Mouse (Mus musculus) ES-E14 (cell line): ENCODE measurements around the gene Slc2a3. TPM values are rescaled to one million over a fixed set of nuclear protein-coding genes. Genes with fewer than 3 reads are reported as not detected.
A peak's percentile ranks its signal among the peaks of the same experiment; 100 is the strongest.

Experiments
- DNase-seq: peaks from one replicate; pipeline ENCODE4 v3.0.0-alpha.2; 2013; ENCODE audit warnings: low read depth, low spot score
- H3K27ac ChIP-seq: 2 replicates; pipeline ENCODE4 v1.5.1; 2012; ENCODE audit warnings: low read depth, mild to moderate bottlenecking, low read length, moderate library complexity, mixed read lengths; ENCODE audit not compliant: poor library complexity, insufficient read depth, severe bottlenecking
- H3K36me3 ChIP-seq: 2 replicates; pipeline ENCODE4 v1.6.1; 2012; ENCODE audit warnings: mild to moderate bottlenecking, low read length, moderate library complexity, mixed read lengths; ENCODE audit not compliant: control insufficient read depth, poor library complexity, insufficient read depth, severe bottlenecking
- H3K4me1 ChIP-seq, 2 experiments: fragments of 150-350 bp in 1 of 2; sonication (generic) in 1 of 2; 2 replicates each; pipeline ENCODE4 v1.6.1; 2012; ENCODE audit warnings: low read length in 2 of 2, mild to moderate bottlenecking in 1 of 2, mixed read lengths in 1 of 2; ENCODE audit not compliant: control insufficient read depth in 2 of 2, insufficient read depth in 2 of 2, poor library complexity in 1 of 2
- H3K4me3 ChIP-seq, 2 experiments: fragments of 150-350 bp in 1 of 2; sonication (generic) in 1 of 2; 2 replicates each; pipeline ENCODE4 v1.5.1; 2012; ENCODE audit warnings: low read length in 2 of 2, low read depth in 1 of 2, mild to moderate bottlenecking in 1 of 2, mixed read lengths in 1 of 2; ENCODE audit not compliant: insufficient read depth in 1 of 2, poor library complexity in 1 of 2, severe bottlenecking in 1 of 2
- H3K9ac ChIP-seq: 2 replicates; pipeline ENCODE4 v1.6.1; 2012; ENCODE audit warnings: low read depth, mild to moderate bottlenecking, low read length, mixed read lengths; ENCODE audit not compliant: poor library complexity, insufficient read depth, severe bottlenecking
- H3K9me3 ChIP-seq: fragments of 150-350 bp; sonication (generic); 2 replicates; pipeline ENCODE4 v1.6.1; 2012; ENCODE audit warnings: low read depth, mild to moderate bottlenecking, low read length; ENCODE audit not compliant: control insufficient read depth, insufficient read depth
- CHD2 ChIP-seq: IDR thresholded peaks from 2 replicates; pipeline ENCODE4 v1.6.1; 2014; ENCODE audit warnings: mild to moderate bottlenecking, low read depth, low read length, inconsistent platforms
- HCFC1 ChIP-seq: IDR thresholded peaks from 2 replicates; pipeline ENCODE4 v1.6.1; 2012; ENCODE audit warnings: low read length, inconsistent platforms, borderline replicate concordance; ENCODE audit not compliant: insufficient read depth
- MAFK ChIP-seq: IDR thresholded peaks from 2 replicates; pipeline ENCODE4 v1.6.1; 2014; ENCODE audit warnings: mild to moderate bottlenecking, low read depth, low read length, inconsistent platforms; ENCODE audit not compliant: insufficient read depth
- ZC3H11A ChIP-seq: IDR thresholded peaks from 2 replicates; pipeline ENCODE4 v1.6.1; 2012; ENCODE audit warnings: low read depth, mild to moderate bottlenecking, inconsistent platforms, low read length, borderline replicate concordance
- ZNF384 ChIP-seq: IDR thresholded peaks from 2 replicates; pipeline ENCODE4 v1.6.1; 2012; ENCODE audit warnings: low read depth, low read length, inconsistent platforms
- in situ Hi-C, 2 experiments: fragments of 600-800 bp; cut with MboI; formaldehyde crosslinking; loops; one replicate each; pipeline ENCODE4 v1.15.1; 2025; ENCODE audit warnings: low sequenced_read_pairs in 2 of 2, inconsistent platforms in 1 of 2; ENCODE audit not compliant: unreplicated experiment in 2 of 2
- total RNA-seq: library from RNA; depleted of rRNA; stranded (reverse); fragments of 300-350 nt; gene quantifications from 2 replicates; pipeline ENCODE4 v1.2.3, GENCODE M21; 2012

The Slc2a3 gene
- total RNA-seq, 1 experiment, result 890 TPM

DNA sequence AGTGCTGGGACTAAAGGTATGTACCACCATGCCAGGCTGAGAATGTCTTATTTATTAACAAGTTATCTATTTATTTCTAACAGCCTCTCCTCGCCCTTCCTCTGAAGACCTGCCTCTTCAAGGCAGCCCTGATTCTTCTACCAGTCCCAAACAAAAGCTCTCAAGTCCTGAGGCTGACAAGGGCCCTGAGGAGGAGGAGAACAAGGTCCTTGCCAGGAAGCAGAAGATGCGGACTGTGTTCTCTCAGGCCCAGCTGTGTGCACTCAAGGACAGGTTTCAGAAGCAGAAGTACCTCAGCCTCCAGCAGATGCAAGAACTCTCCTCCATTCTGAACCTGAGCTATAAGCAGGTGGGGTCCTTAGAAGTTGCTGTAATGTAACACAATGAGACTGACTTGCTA, 90.0 kb downstream of the Slc2a3 start:
- Histone ChIP-seq H3K4me3 (no peak overlapping the region; a peak in 1 of 4 replicates), H3K9me3 (no peaks in the 10 kb centered on the region), H3K36me3 (peaks cover 30% of the 10 kb centered on the region), H3K27ac (no peak overlapping the region), H3K9ac (no peak overlapping the region), H3K4me1 (0 out of 4 replicates have a peak, but pooled peaks cover 0 to 2% of the 10 kb centered on the region in 2 experiments)
- no peak for TF ChIP-seq MAFK
- no peak for TF ChIP-seq ZNF384
- no peak for TF ChIP-seq CHD2
- TF ChIP-seq HCFC1, result no peak
- no peak for TF ChIP-seq ZC3H11A
- in situ Hi-C loops, result no loop called here
- no peak for DNase-seq

DNA sequence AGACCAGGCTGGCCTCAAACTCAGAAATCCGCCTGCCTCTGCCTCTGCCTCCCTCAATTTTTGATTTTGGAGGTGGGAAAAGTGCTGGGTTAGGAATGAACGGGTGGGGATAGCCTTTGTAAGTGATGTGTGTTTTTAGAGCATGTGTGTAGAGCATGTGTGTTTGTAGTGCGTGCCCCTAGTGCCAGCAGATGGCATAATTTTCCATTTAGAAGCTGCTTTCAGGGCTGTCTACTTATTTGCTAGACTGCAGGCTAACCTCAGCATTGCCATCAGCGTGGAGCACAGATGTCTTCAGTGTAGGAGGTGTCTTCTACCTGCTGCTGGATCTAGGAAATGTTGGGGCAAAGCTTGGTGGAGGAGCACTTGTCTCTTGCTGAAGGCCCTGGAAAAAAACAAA, 92.6 kb downstream of the Slc2a3 start:
- TF ChIP-seq ZNF384 (no peak), ZC3H11A (no peak), HCFC1 (no peak)

DNA sequence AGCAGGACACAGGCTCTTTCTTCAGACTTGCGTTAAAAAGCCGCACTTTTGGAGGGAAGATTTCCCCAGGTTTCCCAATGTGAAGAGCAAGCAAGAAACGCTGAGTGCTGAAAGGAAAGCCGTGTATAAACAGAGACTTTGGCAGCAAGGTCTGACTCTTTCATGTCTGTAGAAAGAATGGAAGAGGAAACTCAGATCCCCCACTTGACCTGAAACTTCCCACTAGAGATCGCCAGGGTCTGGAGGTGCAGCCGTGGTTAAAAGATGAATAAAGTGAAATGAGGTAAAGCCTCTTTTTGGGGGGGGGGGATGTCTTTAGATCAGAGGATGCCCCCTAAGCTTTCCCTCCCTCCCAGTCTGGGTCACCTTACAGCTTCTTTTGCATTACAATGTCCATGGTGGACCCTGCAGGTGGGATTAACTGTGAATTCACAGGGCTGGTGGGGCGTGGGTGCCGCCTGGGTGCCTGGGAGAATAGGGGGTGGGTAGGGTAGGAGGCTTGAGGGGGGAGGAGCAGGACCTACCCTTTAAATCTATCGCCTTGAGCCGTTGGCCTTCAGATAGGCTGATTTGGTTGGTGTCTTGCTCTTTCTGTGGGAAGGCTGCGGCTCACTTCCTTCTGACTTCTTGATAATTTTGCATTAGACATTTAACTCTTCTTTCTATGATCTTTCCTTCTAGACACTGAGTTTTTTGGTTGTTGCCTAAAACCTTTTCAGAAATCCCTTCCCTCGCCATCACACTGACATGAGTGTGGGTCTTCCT, 94.2 kb downstream of the Slc2a3 start, which contains the start of gene Nanog:
TSS of gene Nanog (plus strand) at position 454 of the 765 bp plus-strand sequence.
- in situ Hi-C loops, result loop anchor here in 1 of 2 experiments (5.0 kb wide), 1 partner anchor 45 kb away; no protein-coding TSS in a partner anchor
- H3K27ac ChIP-seq, result peak within 1 kb of the TSS; percentile 88; the same call in 1 of the 2 replicates
- peaks cover 14% of the 10 kb centered on the region for H3K36me3 ChIP-seq
- peak within 1 kb of the TSS; percentile 84 for H3K9ac ChIP-seq
- H3K4me1 ChIP-seq, result peaks cover 6 to 7% of the 10 kb centered on the region in 2 experiments
- peak within 1 kb of the TSS; percentile 78 to 88 for H3K4me3 ChIP-seq
- H3K9me3 ChIP-seq, result no peaks in the 10 kb centered on the region
- peak; percentile 86 for DNase-seq
- TF ChIP-seq ZNF384 (no peak), CHD2 (0 out of 2 replicates have a peak, but pooled peaks have one; percentile 38), ZC3H11A (no peak)

More for the DNA sequence above, 92.6 kb downstream of the Slc2a3 start:
- peak overlapping the region; percentile 78 to 88 for H3K4me3 ChIP-seq
- no peaks in the 10 kb centered on the region for H3K9me3 ChIP-seq
- DNase-seq, result no peak
- H3K36me3 ChIP-seq, result peaks cover 25% of the 10 kb centered on the region
- peak overlapping the region; percentile 48; the same call in 1 of the 2 replicates for H3K27ac ChIP-seq
- in situ Hi-C loops, result loop anchor here in 1 of 2 experiments (5.0 kb wide), 1 partner anchor 47 kb away; no protein-coding TSS in a partner anchor
- peaks cover 4 to 7% of the 10 kb centered on the region in 2 experiments for H3K4me1 ChIP-seq
- peak overlapping the region; percentile 84 for H3K9ac ChIP-seq

DNA sequence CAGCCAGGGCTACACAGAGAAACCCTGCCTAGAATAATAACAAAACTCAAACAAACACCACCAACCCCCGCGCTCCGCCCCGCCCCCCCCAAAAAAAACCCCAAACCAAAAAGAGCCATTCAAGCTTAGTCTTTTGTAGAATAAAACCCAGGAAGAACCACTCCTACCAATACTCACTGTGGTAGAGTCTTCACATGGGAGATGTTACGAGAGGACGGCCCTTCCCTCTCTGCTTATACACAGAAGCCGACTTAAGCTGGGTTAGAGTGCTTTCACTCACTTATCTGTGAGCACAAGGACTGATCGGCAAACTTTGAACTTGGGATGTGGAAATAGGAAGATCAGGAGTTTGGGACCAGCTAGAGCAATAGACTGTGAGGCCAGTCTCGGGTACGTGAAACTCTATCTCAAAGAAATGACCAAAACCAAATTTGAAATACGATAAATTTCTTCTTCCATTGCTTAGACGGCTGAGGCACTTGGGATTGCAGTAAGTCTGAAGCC, 95.1 kb downstream of the Slc2a3 start:
- H3K9me3 ChIP-seq, result no peaks in the 10 kb centered on the region
- H3K4me1 ChIP-seq, result peaks cover 6 to 7% of the 10 kb centered on the region in 2 experiments
- in situ Hi-C loops, result loop anchor here in 1 of 2 experiments (5.0 kb wide), 1 partner anchor 44 kb away; no protein-coding TSS in a partner anchor
- DNase-seq, result no peak
- H3K4me3 ChIP-seq, result peak overlapping the region; percentile 78 to 88
- peaks cover 8% of the 10 kb centered on the region; the same call in 1 of the 2 replicates for H3K36me3 ChIP-seq
- TF ChIP-seq ZC3H11A (no peak), MAFK (no peak), CHD2 (no peak), HCFC1 (no peak)
- peak overlapping the region; percentile 88; the same call in 1 of the 2 replicates for H3K27ac ChIP-seq
- peak overlapping the region; percentile 53; the same call in 1 of the 2 replicates for H3K9ac ChIP-seq
